Mouse (Mus musculus): ENCODE measurements around the gene Zfp386. TPM values are rescaled to one million over a fixed set of nuclear protein-coding genes. Genes with fewer than 3 reads are reported as not detected.

Zfp386 gene
- polyA plus RNA-seq, 1 experiment from 2014 or later, result 29.4 TPM

GRCm38 (mm10) chr12:116071023-116071422 lies 23.5 kb downstream of the Zfp386 start:
- no peak overlapping the region for H3K9ac ChIP-seq (ENCODE audit: low read length)
- H3K9me3 ChIP-seq (ENCODE audit: control insufficient read depth, low read length), result no peaks in the 10 kb centered on the region
- no peaks in the 10 kb centered on the region for H3K4me1 ChIP-seq (ENCODE audit: control insufficient read depth in 2 of 2, insufficient read depth in 2 of 2, low read length in 2 of 2)
- ATAC-seq (ENCODE audit: insufficient number of reproducible peaks, insufficient read depth, low FRiP score, low read depth), result no peak; the same call in 1 of the 2 replicates
- H3K36me3 ChIP-seq (ENCODE audit: control insufficient read depth, insufficient read depth, low read length), result no peaks in the 10 kb centered on the region
- 20% methylated on average over 3 of the region's 3 CpGs for whole genome bisulfite sequencing
- peaks cover 3% of the 10 kb centered on the region for H3K27me3 ChIP-seq (ENCODE audit: control insufficient read depth, insufficient read depth, low read length)
- H3K27ac ChIP-seq (replicated peaks in 1 of 2; ENCODE audit: control insufficient read depth in 1 of 2, insufficient read depth in 1 of 2, low read depth in 2 of 2, low read length in 2 of 2), result no peak overlapping the region
- H3K4me2 ChIP-seq (ENCODE audit: low read length), result no peak overlapping the region
- no peak overlapping the region for H3K4me3 ChIP-seq (ENCODE audit: control insufficient read depth in 1 of 2, insufficient read depth in 1 of 2, low read depth in 1 of 2, low read length in 2 of 2)

- peak within 1 kb of the TSS; percentile 69 for H3K9ac ChIP-seq (ENCODE audit: low read length)
- no peak within 1 kb of the TSS for H3K27ac ChIP-seq (replicated peaks in 1 of 2; ENCODE audit: control insufficient read depth in 1 of 2, insufficient read depth in 1 of 2, low read depth in 2 of 2, low read length in 2 of 2)
- 6% methylated on average over 32 of the region's 33 CpGs for WGBS
- H3K4me3 ChIP-seq (ENCODE audit: control insufficient read depth in 1 of 2, insufficient read depth in 1 of 2, low read depth in 1 of 2, low read length in 2 of 2), result peak within 1 kb of the TSS; percentile 53 to 64
- H3K4me2 ChIP-seq (ENCODE audit: low read length), result peak within 1 kb of the TSS; percentile 97
- no peaks in the 10 kb centered on the region for H3K36me3 ChIP-seq (ENCODE audit: control insufficient read depth, insufficient read depth, low read length)
- H3K27me3 ChIP-seq (ENCODE audit: control insufficient read depth, insufficient read depth, low read length), result peaks cover 30% of the 10 kb centered on the region
- H3K9me3 ChIP-seq (ENCODE audit: control insufficient read depth, low read length), result no peaks in the 10 kb centered on the region
- ATAC-seq (ENCODE audit: insufficient number of reproducible peaks, insufficient read depth, low FRiP score, low read depth), result peak; percentile 54; the same call in 1 of the 2 replicates
- peaks cover 0 to 2% of the 10 kb centered on the region in 2 experiments; a peak in 1 of 4 replicates for H3K4me1 ChIP-seq (ENCODE audit: control insufficient read depth in 2 of 2, insufficient read depth in 2 of 2, low read length in 2 of 2)
Measured at GRCm38 (mm10) chr12:116077074-116077854, 29.7 kb downstream of the Zfp386 start, which contains the start of gene Vipr2. Gene Vipr2, plus strand, starts transcription at chr12:116077726.

- H3K27me3 ChIP-seq (ENCODE audit: control insufficient read depth, insufficient read depth, low read length), result peaks cover 30% of the 10 kb centered on the region
- no peaks in the 10 kb centered on the region for H3K36me3 ChIP-seq (ENCODE audit: control insufficient read depth, insufficient read depth, low read length)
- no peaks in the 10 kb centered on the region for H3K9me3 ChIP-seq (ENCODE audit: control insufficient read depth, low read length)
- H3K9ac ChIP-seq (ENCODE audit: low read length), result peak overlapping the region; percentile 69
- under 1% methylated on average over 24 of the region's 24 CpGs for WGBS
- H3K4me2 ChIP-seq (ENCODE audit: low read length), result peak overlapping the region; percentile 97
- H3K27ac ChIP-seq (replicated peaks in 1 of 2; ENCODE audit: control insufficient read depth in 1 of 2, insufficient read depth in 1 of 2, low read depth in 2 of 2, low read length in 2 of 2), result no peak overlapping the region
- peak overlapping the region; percentile 53 to 64 for H3K4me3 ChIP-seq (ENCODE audit: control insufficient read depth in 1 of 2, insufficient read depth in 1 of 2, low read depth in 1 of 2, low read length in 2 of 2)
- no peak for ATAC-seq (ENCODE audit: insufficient number of reproducible peaks, insufficient read depth, low FRiP score, low read depth)
- peaks cover 0 to 2% of the 10 kb centered on the region in 2 experiments; a peak in 1 of 4 replicates for H3K4me1 ChIP-seq (ENCODE audit: control insufficient read depth in 2 of 2, insufficient read depth in 2 of 2, low read length in 2 of 2)
Measured at GRCm38 (mm10) chr12:116077855-116078366, 30.4 kb downstream of the Zfp386 start.

GRCm38 (mm10) chr12:116083125-116083524 lies 35.6 kb downstream of the Zfp386 start:
- no peaks in the 10 kb centered on the region for H3K36me3 ChIP-seq (ENCODE audit: control insufficient read depth, insufficient read depth, low read length)
- H3K9ac ChIP-seq (ENCODE audit: low read length), result no peak overlapping the region
- H3K4me1 ChIP-seq (ENCODE audit: control insufficient read depth in 2 of 2, insufficient read depth in 2 of 2, low read length in 2 of 2), result no peaks in the 10 kb centered on the region
- peaks cover 13% of the 10 kb centered on the region for H3K27me3 ChIP-seq (ENCODE audit: control insufficient read depth, insufficient read depth, low read length)
- H3K9me3 ChIP-seq (ENCODE audit: control insufficient read depth, low read length), result no peaks in the 10 kb centered on the region
- 78% methylated on average over 6 of the region's 6 CpGs for WGBS
- H3K4me2 ChIP-seq (ENCODE audit: low read length), result no peak overlapping the region
- H3K4me3 ChIP-seq (ENCODE audit: control insufficient read depth in 1 of 2, insufficient read depth in 1 of 2, low read depth in 1 of 2, low read length in 2 of 2), result no peak overlapping the region
- no peak overlapping the region for H3K27ac ChIP-seq (replicated peaks in 1 of 2; ENCODE audit: control insufficient read depth in 1 of 2, insufficient read depth in 1 of 2, low read depth in 2 of 2, low read length in 2 of 2)
- ATAC-seq (ENCODE audit: insufficient number of reproducible peaks, insufficient read depth, low FRiP score, low read depth), result no peak

GRCm38 (mm10) chr12:116084294-116084693 lies 36.8 kb downstream of the Zfp386 start:
- 57% methylated on average over 2 of the region's 2 CpGs for WGBS
- no peaks in the 10 kb centered on the region for H3K9me3 ChIP-seq (ENCODE audit: control insufficient read depth, low read length)
- no peak overlapping the region for H3K9ac ChIP-seq (ENCODE audit: low read length)
- peaks cover 3% of the 10 kb centered on the region for H3K27me3 ChIP-seq (ENCODE audit: control insufficient read depth, insufficient read depth, low read length)
- no peak overlapping the region for H3K4me2 ChIP-seq (ENCODE audit: low read length)
- H3K36me3 ChIP-seq (ENCODE audit: control insufficient read depth, insufficient read depth, low read length), result no peaks in the 10 kb centered on the region
- no peak overlapping the region for H3K4me3 ChIP-seq (ENCODE audit: control insufficient read depth in 1 of 2, insufficient read depth in 1 of 2, low read depth in 1 of 2, low read length in 2 of 2)
- no peak for ATAC-seq (ENCODE audit: insufficient number of reproducible peaks, insufficient read depth, low FRiP score, low read depth)
- no peak overlapping the region for H3K27ac ChIP-seq (replicated peaks in 1 of 2; ENCODE audit: control insufficient read depth in 1 of 2, insufficient read depth in 1 of 2, low read depth in 2 of 2, low read length in 2 of 2)
- H3K4me1 ChIP-seq (ENCODE audit: control insufficient read depth in 2 of 2, insufficient read depth in 2 of 2, low read length in 2 of 2), result no peaks in the 10 kb centered on the region

GRCm38 (mm10) chr12:116086951-116087600 lies 39.6 kb downstream of the Zfp386 start:
- Histone ChIP-seq H3K27ac (replicated peaks in 1 of 2; ENCODE audit: control insufficient read depth in 1 of 2, insufficient read depth in 1 of 2, low read depth in 2 of 2, low read length in 2 of 2) (no peak overlapping the region), H3K4me1 (ENCODE audit: control insufficient read depth in 2 of 2, insufficient read depth in 2 of 2, low read length in 2 of 2) (no peaks in the 10 kb centered on the region), H3K36me3 (ENCODE audit: control insufficient read depth, insufficient read depth, low read length) (no peaks in the 10 kb centered on the region), H3K9ac (ENCODE audit: low read length) (no peak overlapping the region), H3K4me3 (ENCODE audit: control insufficient read depth in 1 of 2, insufficient read depth in 1 of 2, low read depth in 1 of 2, low read length in 2 of 2) (no peak overlapping the region), H3K9me3 (ENCODE audit: control insufficient read depth, low read length) (no peaks in the 10 kb centered on the region), H3K27me3 (ENCODE audit: control insufficient read depth, insufficient read depth, low read length) (no peaks in the 10 kb centered on the region), H3K4me2 (ENCODE audit: low read length) (no peak overlapping the region)
- WGBS, result 79% methylated on average over 5 of the region's 5 CpGs
- no peak for ATAC-seq (ENCODE audit: insufficient number of reproducible peaks, insufficient read depth, low FRiP score, low read depth)

- H3K27me3 ChIP-seq (ENCODE audit: control insufficient read depth, insufficient read depth, low read length), result no peaks in the 10 kb centered on the region
- ATAC-seq (ENCODE audit: insufficient number of reproducible peaks, insufficient read depth, low FRiP score, low read depth), result no peak
- 80% methylated on average over 3 of the region's 3 CpGs for WGBS
- H3K4me3 ChIP-seq (ENCODE audit: control insufficient read depth in 1 of 2, insufficient read depth in 1 of 2, low read depth in 1 of 2, low read length in 2 of 2), result no peak overlapping the region
- no peak overlapping the region for H3K27ac ChIP-seq (replicated peaks in 1 of 2; ENCODE audit: control insufficient read depth in 1 of 2, insufficient read depth in 1 of 2, low read depth in 2 of 2, low read length in 2 of 2)
- H3K36me3 ChIP-seq (ENCODE audit: control insufficient read depth, insufficient read depth, low read length), result no peaks in the 10 kb centered on the region
- no peaks in the 10 kb centered on the region for H3K4me1 ChIP-seq (ENCODE audit: control insufficient read depth in 2 of 2, insufficient read depth in 2 of 2, low read length in 2 of 2)
- H3K4me2 ChIP-seq (ENCODE audit: low read length), result no peak overlapping the region
- H3K9ac ChIP-seq (ENCODE audit: low read length), result no peak overlapping the region
- H3K9me3 ChIP-seq (ENCODE audit: control insufficient read depth, low read length), result no peaks in the 10 kb centered on the region
Measured at GRCm38 (mm10) chr12:116089836-116090235, 42.3 kb downstream of the Zfp386 start.

Data from heart, embryonic 14.5 days (tissue).